Mouse (Mus musculus): ENCODE measurements around the gene Brd2.
A peak's percentile ranks its signal among the peaks of the same experiment; 100 is the strongest.

The Brd2 gene

DNA sequence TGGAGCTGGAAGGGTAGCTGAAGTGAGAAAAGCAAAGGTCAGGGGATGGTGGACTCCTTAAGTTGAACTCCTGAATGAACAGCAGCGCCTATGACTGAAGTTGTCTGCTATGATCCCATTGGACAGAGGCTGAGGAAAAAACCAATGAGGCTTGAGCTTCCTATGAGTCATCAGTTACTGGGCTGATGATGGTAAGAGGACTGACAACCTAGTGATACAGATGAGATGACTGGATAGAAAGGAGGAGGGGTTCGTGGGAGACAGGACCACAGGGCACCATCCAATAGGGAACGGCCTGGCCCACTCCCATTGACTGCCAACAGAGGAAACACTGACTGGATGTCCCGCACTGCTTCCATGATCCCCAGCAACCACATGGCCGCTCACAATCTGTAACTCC, 42.8 kb downstream of the Brd2 start:
- DNase-seq, result peak in 1 of 2 experiments; percentile 41

DNA sequence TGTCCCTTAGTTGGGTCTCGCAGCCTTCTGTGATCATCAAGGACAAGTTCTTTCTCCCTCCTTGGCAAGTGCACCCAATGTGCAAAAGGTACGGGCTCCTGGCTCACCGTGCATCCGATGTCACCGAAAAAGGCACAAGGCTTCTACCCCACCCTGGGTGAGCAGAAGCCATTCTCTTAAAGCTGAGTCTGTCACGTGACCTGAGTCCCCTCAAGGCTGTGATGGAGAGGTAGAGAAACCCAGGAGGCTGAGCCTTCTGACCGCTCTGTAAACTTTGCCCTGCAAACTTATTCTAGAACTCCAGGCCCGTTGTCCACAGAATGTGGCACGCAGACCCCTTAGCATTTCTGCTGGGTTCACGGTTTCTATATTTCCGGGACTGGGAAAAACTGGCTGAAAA, 43.4 kb downstream of the Brd2 start:
- DNase-seq, result no peak

DNA sequence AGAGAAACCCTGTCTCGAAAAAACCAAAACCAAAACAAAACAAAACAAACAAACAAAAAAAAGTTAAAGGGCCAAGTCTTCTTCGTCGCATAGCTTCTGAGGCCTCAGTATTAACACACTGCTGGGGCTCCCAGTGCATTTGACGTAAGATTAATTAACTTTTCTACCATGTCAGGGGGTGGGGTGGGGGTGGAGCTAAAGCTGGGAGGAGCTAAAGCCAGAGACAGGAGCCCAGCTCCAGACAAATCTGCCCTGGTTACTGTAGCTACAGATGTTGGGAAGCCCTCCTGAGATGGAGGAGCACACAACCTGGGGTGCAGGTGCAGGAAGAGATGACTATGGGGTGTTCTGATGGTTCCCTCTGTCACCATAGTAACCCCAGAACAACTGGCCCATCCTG, 44.3 kb downstream of the Brd2 start:
- DNase-seq, result no peak

DNA sequence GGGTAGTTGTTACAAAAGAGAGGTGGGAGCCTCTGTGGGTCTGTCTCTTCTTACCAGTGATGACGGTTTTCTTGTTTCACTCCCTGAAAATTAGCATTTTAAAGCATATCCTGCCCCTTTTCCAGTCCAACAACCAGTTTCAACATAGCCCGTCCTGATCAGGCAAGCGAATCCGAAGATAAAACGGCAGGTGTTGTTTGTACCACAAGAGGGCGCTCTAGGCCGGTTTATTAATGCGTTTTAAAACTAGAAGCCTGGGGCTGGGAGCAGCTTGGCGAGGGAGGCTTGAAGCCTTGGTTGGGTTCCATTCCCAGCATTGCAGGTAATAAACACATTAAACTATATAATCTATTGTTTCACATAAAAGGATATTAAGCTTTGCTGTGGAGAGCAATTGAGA, 44.9 kb downstream of the Brd2 start:
- peak; percentile 41 to 81 for DNase-seq

DNA sequence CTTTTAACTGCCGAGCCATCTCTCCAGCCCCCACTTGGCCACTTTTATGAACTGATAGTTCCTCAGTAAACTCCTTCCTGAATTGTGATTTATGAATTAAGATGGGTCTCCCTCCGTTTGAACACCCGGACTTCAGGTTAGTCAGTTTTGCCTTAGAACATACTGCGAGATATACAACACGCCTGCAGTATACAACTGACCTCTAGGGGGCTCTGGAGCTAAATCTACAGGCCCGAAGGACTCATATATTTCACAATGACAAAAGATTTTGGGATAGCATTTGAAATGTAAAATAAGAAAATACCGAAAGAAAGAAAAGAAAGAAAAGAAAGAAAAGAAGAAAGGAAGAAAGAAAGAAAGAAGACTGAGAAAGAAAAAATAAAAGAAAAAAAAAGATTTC, 47.2 kb downstream of the Brd2 start:
- DNase-seq, result peak in 1 of 2 experiments; percentile 80

DNA sequence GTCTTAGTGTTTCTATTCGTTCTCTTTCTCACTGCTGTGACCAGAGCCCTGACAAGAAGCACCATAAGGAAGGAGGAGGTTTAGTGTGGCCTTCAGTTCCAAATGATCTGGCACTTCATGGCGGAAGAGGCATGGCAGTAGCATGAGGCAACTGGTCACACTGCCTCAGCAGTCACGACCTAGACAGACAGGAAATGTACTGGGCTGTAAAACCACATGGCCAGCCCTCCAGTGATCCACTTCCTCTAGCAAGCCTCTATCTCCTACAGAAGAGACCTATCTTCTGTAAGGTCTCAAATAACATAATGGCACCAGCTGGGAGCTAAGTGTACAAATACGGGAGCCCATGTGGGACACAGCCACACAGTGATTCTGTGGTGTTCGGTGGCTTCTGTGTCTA, 50.3 kb downstream of the Brd2 start:
- DNase-seq, result peak in 1 of 2 experiments; percentile 20

DNA sequence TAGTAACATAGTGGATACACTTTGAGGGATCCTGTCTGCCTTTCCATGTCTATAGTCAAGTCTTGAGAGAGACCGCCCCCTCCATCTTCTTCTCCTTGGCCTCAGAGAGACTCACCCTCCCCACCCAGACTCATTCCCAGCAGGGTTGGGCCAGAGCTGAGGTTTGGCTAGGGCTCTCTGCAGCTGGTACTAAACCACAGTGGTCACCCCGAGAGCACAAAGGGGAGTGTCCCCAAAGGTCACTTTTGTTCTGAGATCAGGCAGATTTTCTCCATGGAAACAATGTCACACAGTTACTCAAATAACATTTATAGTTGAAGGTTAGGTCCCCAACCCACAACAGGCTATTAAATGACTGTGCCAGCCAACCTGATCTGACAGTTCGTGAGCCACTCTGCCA, 53.6 kb downstream of the Brd2 start:
- no peak for DNase-seq

All from lung, postnatal 4 days (tissue).